Mouse (Mus musculus) megakaryocyte progenitor cell, adult 5-6 weeks (primary cell): ENCODE data around the gene Isy1. TPM values are rescaled to one million over a fixed set of nuclear protein-coding genes. Genes with fewer than 3 reads are reported as not detected.
"Not testable (repeated sequence)": the region's sequence is repeated elsewhere in the genome, so short reads cannot be mapped to it uniquely, and the experiment has no call there.

Source experiments
- ATAC-seq: replicated peaks from 2 replicates; pipeline ENCODE4 v1.8.0; 2016; ENCODE audit warnings: mild to moderate bottlenecking, moderate TSS enrichment, inconsistent platforms; ENCODE audit not compliant: poor library complexity
- total RNA-seq, 2 experiments: library from RNA; stranded (forward) in 1 of 2; stranded (reverse) in 1 of 2; fragments of 157-497, 149-512 nt in 1 of 2; fragments of 200-1000 nt in 1 of 2; gene quantifications; 2 replicates each; pipeline versions ENCODE4 v1.2.3 to v1.2.4; 2015 to 2017

The Isy1 gene
- total RNA-seq, 2 experiments from 2014 or later = 27.8 to 136 TPM

GRCm38 (mm10) chr6:87779174-87780165, 59.1 kb downstream of the Isy1 start:
- ATAC-seq = no peak

GRCm38 (mm10) chr6:87778294-87779173, 60.1 kb downstream of the Isy1 start:
- ATAC-seq = peak; percentile 50

DNA sequence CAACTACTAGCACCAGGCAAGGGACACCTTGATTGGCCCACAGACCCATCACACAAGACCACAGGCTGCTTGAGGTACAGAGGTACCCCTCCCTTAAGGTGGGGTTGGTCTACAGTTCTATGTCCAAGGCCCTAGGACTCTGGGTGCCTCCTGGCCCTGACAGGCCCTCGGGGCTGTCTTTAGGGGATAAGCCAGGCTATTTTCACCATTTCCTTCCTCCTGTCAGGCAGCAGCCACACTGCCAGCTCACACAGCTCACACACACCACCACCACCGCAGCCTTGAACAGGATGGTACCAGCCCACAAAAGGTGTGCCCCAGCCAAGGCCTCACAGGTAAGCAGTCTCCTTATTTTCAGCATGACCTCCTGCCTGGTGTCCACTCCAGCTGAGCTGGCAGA, 60.8 kb downstream of the Isy1 start, which contains the start of gene Gp9:
Gene Gp9, plus strand, starts transcription at position 231 of the 400 bp plus-strand sequence.
- peak; percentile 30 for ATAC-seq

DNA sequence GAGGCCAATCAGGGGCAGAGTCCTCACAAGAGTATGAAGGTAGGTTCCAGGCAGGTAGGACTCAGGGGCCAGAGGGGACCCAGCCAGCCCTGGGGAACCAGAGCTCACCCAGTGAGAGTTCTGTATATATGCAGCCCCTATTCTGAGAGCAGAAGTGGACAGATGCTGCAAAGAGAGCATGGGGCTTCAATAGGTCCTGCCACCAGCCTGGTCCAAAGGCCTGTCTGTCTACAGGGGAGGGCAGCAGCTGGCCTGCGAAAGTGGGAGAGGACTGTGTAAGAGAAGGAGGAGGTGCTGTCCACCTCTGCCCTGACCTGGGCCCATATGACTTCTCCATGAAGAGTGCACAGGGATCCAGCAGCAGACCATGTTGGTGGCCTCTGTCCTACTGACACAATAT, 61.9 kb downstream of the Isy1 start:
- no peak for ATAC-seq

DNA sequence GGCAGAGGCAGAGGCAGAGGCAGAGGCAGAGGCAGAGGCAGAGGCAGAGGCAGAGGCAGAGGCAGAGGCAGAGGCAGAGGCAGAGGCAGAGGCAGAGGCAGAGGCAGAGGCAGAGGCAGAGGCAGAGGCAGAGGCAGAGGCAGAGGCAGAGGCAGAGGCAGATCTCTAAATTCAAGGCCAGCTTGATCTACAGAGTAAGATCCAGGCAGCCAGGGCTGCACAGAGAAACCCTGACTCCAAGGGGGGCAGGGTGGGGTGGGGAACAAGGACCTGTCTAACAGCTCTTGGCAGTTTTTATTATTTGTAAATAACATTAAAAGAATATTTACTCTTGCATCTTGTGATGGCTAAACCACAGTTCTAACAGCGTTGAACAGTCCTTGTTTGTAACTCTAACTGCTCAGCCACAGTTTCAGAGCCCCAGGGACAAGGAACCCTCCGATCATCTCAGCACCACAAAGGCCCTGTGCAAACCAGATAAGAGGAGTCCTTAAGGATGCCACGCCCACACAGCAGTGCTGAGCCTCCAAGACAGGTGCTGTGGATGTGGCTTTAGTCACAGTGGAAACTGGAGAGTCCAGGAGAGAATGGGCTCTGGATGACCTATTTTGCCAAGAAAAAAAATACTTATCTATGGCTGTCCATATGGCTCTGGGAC, 62.9 kb downstream of the Isy1 start:
- peak; percentile 91 for ATAC-seq

- no peak for ATAC-seq
Observed at GRCm38 (mm10) chr6:87774909-87775308, 63.7 kb downstream of the Isy1 start.

- no peak for ATAC-seq
Observed at GRCm38 (mm10) chr6:87774466-87774865, 64.1 kb downstream of the Isy1 start.

DNA sequence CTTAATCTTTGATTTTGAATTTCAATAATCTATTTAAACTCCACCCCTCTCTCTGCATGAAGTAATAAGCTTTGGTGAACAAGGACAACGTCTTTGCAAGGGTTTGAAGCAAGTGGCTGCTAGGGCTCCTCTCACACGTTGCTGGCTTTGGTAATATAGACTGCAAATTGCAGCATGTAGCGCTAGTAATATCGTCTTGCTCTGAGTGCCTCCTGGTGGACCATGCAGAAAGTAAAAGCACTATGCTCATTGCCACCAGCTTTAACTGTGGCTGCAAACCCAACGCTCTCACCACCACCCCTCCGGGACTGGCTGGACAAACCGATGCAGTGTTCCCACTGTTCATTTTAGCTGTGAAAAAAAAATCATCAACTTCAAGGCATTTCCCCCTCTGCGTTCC, 68.0 kb downstream of the Isy1 start:
- ATAC-seq = peak; percentile 96

GRCm38 (mm10) chr6:87764296-87764695, 74.3 kb downstream of the Isy1 start:
- ATAC-seq = not testable (repeated sequence)

Other genes with a start within 250 kb of the Isy1 start
- gene Prokr1, start 248.1 kb downstream of the Isy1 start, total RNA-seq (2015) = 0.34 and 0.37 TPM in 2 replicates
- 0.17 and 0.24 TPM in 2 replicates for gene Prokr1, start 248.1 kb downstream of the Isy1 start, total RNA-seq (2017)
- 12.4 and 17.0 TPM in 2 replicates for gene Aplf, start 166.6 kb downstream of the Isy1 start, total RNA-seq (2015)
- 24.1 and 25.7 TPM in 2 replicates for gene Aplf, start 166.6 kb downstream of the Isy1 start, total RNA-seq (2017)
- gene Efcc1, start 107.9 kb downstream of the Isy1 start, total RNA-seq (2015) = 0.64 and 1.0 TPM in 2 replicates
- 2.1 TPM in 2 replicates for gene Efcc1, start 107.9 kb downstream of the Isy1 start, total RNA-seq (2017)
- 1.9 and 2.2 TPM in 2 replicates for gene Gp9, start 60.7 kb downstream of the Isy1 start, total RNA-seq (2015)
- 0.81 and 2.3 TPM in 2 replicates for gene Gp9, start 60.7 kb downstream of the Isy1 start, total RNA-seq (2017)
- 12.7 and 17.9 TPM in 2 replicates for gene Rab43, start 26.6 kb downstream of the Isy1 start, total RNA-seq (2015)
- 3.5 and 5.1 TPM in 2 replicates for gene Rab43, start 26.6 kb downstream of the Isy1 start, total RNA-seq (2017)
- 2.2 and 3.7 TPM in 2 replicates for gene Gm45140, start 3.0 kb downstream of the Isy1 start, total RNA-seq (2015)
- gene Gm45140, start 3.0 kb downstream of the Isy1 start, total RNA-seq (2017) = 17.4 and 19.9 TPM in 2 replicates
- 670 and 676 TPM in 2 replicates for gene Cnbp, start 12.3 kb upstream of the Isy1 start, total RNA-seq (2015)
- 953 and 1,115 TPM in 2 replicates for gene Cnbp, start 12.3 kb upstream of the Isy1 start, total RNA-seq (2017)
- 40.1 and 43.2 TPM in 2 replicates for gene Copg1, start 49.0 kb upstream of the Isy1 start, total RNA-seq (2015)
- 67.2 and 75.4 TPM in 2 replicates for gene Copg1, start 49.0 kb upstream of the Isy1 start, total RNA-seq (2017)
- gene Hmces, start 75.1 kb upstream of the Isy1 start, total RNA-seq (2015) = 20.9 and 25.5 TPM in 2 replicates
- gene Hmces, start 75.1 kb upstream of the Isy1 start, total RNA-seq (2017) = 34.5 and 37.8 TPM in 2 replicates
- gene H1fx, start 142.8 kb upstream of the Isy1 start, total RNA-seq (2015) = 2.4 and 2.8 TPM in 2 replicates
- 0.68 and 1.7 TPM in 2 replicates for gene H1fx, start 142.8 kb upstream of the Isy1 start, total RNA-seq (2017)
- gene Rab7, start 206.5 kb upstream of the Isy1 start, total RNA-seq (2015) = 262 and 265 TPM in 2 replicates
- gene Rab7, start 206.5 kb upstream of the Isy1 start, total RNA-seq (2017) = 76.2 and 93.7 TPM in 2 replicates
- 200 and 205 TPM in 2 replicates for gene Rpn1, start 245.7 kb upstream of the Isy1 start, total RNA-seq (2015)
- 385 and 395 TPM in 2 replicates for gene Rpn1, start 245.7 kb upstream of the Isy1 start, total RNA-seq (2017)